Mouse (Mus musculus): Measurements from ENCODE around the gene Adcy9.
"Not testable (repeated sequence)": the region's sequence is repeated elsewhere in the genome, so short reads cannot be mapped to it uniquely, and the experiment has no call there.

Adcy9 gene

DNA sequence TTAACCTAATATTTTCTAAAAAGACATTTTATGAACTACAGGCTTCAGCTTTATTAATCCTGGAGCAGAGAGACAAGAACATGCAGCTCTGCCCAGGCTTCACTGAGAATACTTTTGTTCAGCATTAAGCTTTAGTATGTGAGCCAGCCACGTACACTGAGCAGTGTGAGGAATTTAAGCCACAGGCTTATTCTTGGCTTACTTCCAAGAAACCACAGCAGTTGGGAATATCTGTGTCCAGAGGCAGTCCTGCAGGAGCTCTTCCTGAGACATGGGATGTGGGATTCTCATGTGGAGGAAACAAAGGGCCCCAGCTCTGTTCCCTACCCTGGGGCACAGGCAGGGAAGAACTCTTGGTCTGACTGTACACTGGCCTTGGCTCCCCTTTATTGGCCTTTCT lies 149.4 kb downstream of the Adcy9 start:
- CTCF ChIA-PET: interaction anchor here (0.7 to 0.9 kb wide), 2 partner anchors 145 to 201 kb away, joined by 3 to 4 read pairs; no protein-coding TSS in a partner anchor

DNA sequence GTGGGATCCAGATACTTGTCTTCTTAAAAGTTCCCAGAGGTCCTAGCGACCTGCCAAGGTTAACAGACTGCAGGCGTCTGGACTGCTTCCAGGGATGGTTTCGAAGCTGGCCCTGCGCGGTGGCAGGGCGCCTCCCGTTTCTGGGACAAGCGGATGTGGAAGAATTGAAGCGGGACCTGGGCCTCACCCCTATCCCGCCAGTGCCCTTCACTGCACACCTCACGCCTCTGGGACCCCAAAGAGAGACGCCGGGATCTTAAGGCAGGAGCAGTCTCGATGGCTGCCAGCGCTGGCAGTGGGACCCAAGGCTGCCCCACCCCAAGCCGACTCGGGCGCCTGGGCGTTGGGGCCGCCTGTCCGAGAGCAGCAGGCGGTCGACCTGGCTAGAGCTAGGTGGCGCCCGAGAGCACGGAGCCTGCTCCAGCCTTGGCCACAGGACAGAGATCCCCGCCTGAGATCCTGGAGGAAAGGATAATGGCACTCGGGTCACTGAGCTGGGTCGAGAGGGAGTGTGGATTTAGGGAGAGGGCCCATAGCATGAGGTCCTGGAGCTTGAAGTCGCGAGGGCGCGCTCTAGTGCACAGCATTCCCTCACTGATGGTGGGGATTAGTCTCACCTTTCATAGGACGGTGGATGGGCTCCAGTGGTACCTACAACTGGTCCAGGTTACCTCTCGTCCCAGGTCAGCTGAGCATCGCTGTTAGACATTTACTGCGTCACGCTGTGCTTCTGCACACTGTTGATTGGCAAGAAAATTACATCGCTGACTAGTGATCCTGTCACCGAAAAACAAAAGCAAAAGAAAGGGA lies 152.2 kb downstream of the Adcy9 start:
- CTCF ChIA-PET: interaction anchor here (1.1 kb wide), 1 partner anchor 19 kb away, joined by 3 read pairs; no protein-coding TSS in a partner anchor

DNA sequence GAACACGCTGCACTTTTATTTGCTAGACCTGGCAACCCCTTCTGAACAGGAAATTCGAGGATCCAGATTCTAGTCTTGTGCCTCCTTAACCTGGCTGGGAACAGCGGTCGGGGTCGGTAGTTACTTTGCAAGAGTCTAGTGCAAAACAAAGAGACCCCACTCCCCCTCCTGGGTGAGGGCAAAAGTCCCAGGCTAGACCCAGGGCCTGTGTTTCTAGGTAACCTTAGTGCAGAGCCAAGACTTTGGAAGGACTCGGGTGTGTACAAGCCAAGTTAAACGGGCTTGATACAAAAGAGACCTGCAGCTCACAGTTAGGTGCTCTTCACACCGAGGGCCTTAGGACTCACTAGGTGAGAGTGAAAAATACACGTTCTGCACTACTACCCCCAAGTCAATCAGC lies 152.8 kb downstream of the Adcy9 start:
- CTCF ChIA-PET: interaction anchor here (1.1 kb wide), 1 partner anchor 20 kb away, joined by 3 read pairs; no protein-coding TSS in a partner anchor

DNA sequence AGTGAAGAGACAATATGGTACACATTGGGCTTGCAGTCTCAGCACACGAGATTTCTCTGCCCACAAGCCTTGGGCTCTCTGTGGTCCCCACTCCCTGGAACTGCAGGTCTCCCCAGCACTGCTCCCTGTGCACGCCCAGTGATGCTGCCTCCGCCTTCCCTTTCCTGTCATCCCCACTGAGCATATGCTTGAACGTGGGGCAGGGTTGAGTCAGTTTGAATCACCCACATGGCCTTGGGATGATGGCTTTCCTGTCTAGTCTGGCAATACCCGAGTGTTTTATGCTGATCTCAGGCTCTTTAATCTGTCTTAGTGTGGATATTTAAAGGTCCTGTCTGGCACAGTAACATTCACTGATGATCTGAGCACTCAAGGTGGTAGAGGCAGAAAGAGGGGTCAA lies 154.9 kb downstream of the Adcy9 start:
- CTCF ChIA-PET: no interaction called here

DNA sequence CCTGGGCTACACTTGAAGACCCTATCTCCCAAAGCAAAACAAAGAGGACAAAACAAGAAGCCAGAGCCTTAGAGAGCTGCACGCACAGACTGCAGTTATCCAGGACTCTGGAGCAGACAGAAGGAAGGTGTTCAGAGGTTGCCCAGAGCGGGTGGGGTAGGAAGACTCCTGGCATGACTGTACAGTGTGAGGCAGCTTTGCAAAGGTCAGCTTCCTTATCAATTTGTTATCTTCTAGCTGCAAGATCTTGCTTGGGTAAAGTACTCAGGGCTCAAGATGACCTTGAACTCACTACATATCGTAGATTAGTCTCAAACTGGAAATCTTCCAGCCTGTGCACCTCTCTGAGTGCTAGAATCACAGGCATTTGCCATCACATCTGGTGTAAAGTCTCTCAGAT lies 156.8 kb downstream of the Adcy9 start:
- CTCF ChIA-PET: no interaction called here

DNA sequence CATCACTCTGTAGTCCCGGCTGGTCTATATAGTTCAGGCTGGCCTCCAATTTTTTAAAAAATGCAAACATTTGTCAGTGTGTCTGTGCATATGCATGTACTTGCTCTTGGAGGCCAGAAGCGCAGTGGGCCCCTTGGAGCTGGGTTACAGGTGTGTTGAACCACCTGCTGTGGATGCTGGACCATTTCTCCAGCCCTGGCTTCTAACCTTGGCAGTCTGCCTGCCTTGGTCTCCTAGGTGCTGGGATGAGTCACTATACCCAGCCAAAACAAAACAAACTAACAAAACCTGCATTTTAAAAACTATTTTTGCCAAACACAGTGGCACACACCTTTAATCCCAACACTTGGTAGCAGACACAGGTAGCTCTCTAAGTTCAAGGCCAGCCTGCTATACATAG lies 162.8 kb downstream of the Adcy9 start:
- CTCF ChIA-PET: no interaction called here

DNA sequence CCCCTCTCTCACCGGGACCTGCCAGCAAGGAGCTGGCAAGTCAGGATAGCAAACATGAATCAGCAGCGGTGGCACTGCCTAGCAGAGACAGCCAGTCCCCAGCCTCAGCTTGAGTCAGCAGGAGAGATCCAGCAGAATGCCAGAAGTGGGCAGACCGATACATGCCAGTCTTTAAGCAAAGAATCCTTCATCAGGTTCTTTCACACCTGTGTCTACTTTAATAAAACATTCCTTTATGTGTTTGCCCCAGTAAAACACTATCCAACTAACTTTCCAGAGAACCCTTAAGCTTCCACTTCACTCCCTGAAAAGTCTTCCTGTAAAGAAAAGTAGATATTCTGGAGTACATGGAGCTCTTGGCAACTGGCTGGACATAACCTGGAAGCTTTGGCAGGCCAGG lies 171.5 kb downstream of the Adcy9 start:
- CTCF ChIA-PET: no interaction called here

DNA sequence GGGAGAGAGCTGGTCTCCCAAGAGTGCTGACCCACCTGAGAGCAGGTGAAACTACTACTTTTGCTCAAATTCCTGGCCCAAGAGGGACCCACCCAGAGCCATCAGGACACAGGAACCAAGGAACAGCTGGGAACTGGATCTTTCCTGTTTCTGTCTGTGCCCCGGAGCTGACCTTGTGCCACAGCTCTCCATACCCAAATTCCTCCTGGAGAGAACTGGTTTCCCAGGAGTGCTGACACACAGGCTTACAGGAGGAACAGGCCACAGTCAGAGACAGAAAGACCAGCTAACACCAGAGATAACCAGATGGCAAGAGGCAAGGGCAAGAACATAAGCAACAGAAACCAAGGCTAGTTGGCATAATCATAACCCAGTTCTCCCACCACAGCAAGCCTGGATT lies 175.1 kb downstream of the Adcy9 start:
- CTCF ChIA-PET: not testable (repeated sequence)
